Mouse (Mus musculus): Measurements from ENCODE around the gene Gm1043. TPM values are rescaled to one million over a fixed set of nuclear protein-coding genes. Genes with fewer than 3 reads are reported as not detected.

Gm1043 gene
- polyA plus RNA-seq, 1 experiment from 2014 or later: not detected

GRCm38 (mm10) chr5:37088342-37089108 lies 3.4 kb downstream of the Gm1043 start:
- CTCF ChIA-PET: interaction anchor here (0.7 kb wide), 1 partner anchor 62 kb away, joined by 3 read pairs; no protein-coding TSS in a partner anchor

GRCm38 (mm10) chr5:37091171-37091628 lies 6.0 kb downstream of the Gm1043 start:
- no peak for TF ChIP-seq CTCF (IDR thresholded peaks at IDR 0.05)
- ChIA-PET CTCF (interaction anchor here (0.8 kb wide), 1 partner anchor 11 kb away, joined by 3 read pairs; no protein-coding TSS in a partner anchor), POLR2A (no interaction called here)
- DNase-seq (ENCODE audit: low read depth, low spot score) (no peak), ATAC-seq (no peak)
- H3K27me3 ChIP-seq: peaks cover 6% of the 10 kb centered on the region
- in situ Hi-C loops (cut with MboI; ENCODE audit: low pct_unique_long_range_greater_than_20kb): no loop called here

More at GRCm38 (mm10) chr5:37088342-37089108, 3.4 kb downstream of the Gm1043 start:
- no peak for TF ChIP-seq CTCF (IDR thresholded peaks at IDR 0.05)
- in situ Hi-C loops (cut with MboI; ENCODE audit: low pct_unique_long_range_greater_than_20kb): no loop called here
- POLR2A ChIA-PET: no interaction called here
- ATAC-seq (no peak), DNase-seq (ENCODE audit: low read depth, low spot score) (no peak)
- H3K27me3 ChIP-seq: peaks cover 6% of the 10 kb centered on the region

- ChIA-PET CTCF (interaction anchor here (0.8 kb wide), 1 partner anchor 9 kb away, joined by 3 read pairs; no protein-coding TSS in a partner anchor), POLR2A (no interaction called here)
- peaks cover 6% of the 10 kb centered on the region for H3K27me3 ChIP-seq
- in situ Hi-C loops (cut with MboI; ENCODE audit: low pct_unique_long_range_greater_than_20kb): no loop called here
- TF ChIP-seq CTCF (IDR thresholded peaks at IDR 0.05): no peak
- no peak for DNase-seq (ENCODE audit: low read depth, low spot score)
- no peak for ATAC-seq
Observed at GRCm38 (mm10) chr5:37094941-37095340, 9.8 kb downstream of the Gm1043 start.

- CTCF ChIA-PET: no interaction called here
- no peaks in the 10 kb centered on the region for H3K27me3 ChIP-seq
Observed at GRCm38 (mm10) chr5:37097591-37097990, 12.4 kb downstream of the Gm1043 start.

GRCm38 (mm10) chr5:37100813-37101212 lies 15.6 kb downstream of the Gm1043 start:
- H3K27me3 ChIP-seq: no peaks in the 10 kb centered on the region
- CTCF ChIA-PET: interaction anchor here (0.9 to 1.3 kb wide), 2 partner anchors 11 to 47 kb away, joined by 3 read pairs; no protein-coding TSS in a partner anchor
- in situ Hi-C loops (cut with MboI; ENCODE audit: low pct_unique_long_range_greater_than_20kb): no loop called here
- TF ChIP-seq CTCF (IDR thresholded peaks at IDR 0.05): no peak
- DNase-seq (ENCODE audit: low read depth, low spot score): no peak
- POLR2A ChIA-PET: no interaction called here
- ATAC-seq: no peak

More at GRCm38 (mm10) chr5:37097591-37097990, 12.4 kb downstream of the Gm1043 start:
- DNase-seq (ENCODE audit: low read depth, low spot score) (no peak), ATAC-seq (no peak)
- POLR2A ChIA-PET: no interaction called here
- in situ Hi-C loops (cut with MboI; ENCODE audit: low pct_unique_long_range_greater_than_20kb): no loop called here
- TF ChIP-seq CTCF (IDR thresholded peaks at IDR 0.05): no peak

- in situ Hi-C loops (cut with MboI; ENCODE audit: low pct_unique_long_range_greater_than_20kb): no loop called here
- no peak for ATAC-seq
- CTCF ChIA-PET: interaction anchor here (1.3 to 1.6 kb wide), 2 partner anchors 20 to 155 kb away, joined by 4 read pairs; no protein-coding TSS in a partner anchor
- no peaks in the 10 kb centered on the region for H3K27me3 ChIP-seq
- POLR2A ChIA-PET: no interaction called here
- TF ChIP-seq CTCF (IDR thresholded peaks at IDR 0.05): no peak
- no peak for DNase-seq (ENCODE audit: low read depth, low spot score)
Observed at GRCm38 (mm10) chr5:37101631-37102030, 16.5 kb downstream of the Gm1043 start.

GRCm38 (mm10) chr5:37102056-37102455 lies 16.9 kb downstream of the Gm1043 start:
- ChIA-PET POLR2A (no interaction called here), CTCF (interaction anchor here (1.0 to 1.6 kb wide), 3 partner anchors 10 to 156 kb away, joined by 3 to 4 read pairs (median 4); no protein-coding TSS in a partner anchor)
- no peak for TF ChIP-seq CTCF (IDR thresholded peaks at IDR 0.05)
- in situ Hi-C loops (cut with MboI; ENCODE audit: low pct_unique_long_range_greater_than_20kb): no loop called here
- no peaks in the 10 kb centered on the region for H3K27me3 ChIP-seq
- DNase-seq (ENCODE audit: low read depth, low spot score) (no peak), ATAC-seq (no peak)

- no peak for DNase-seq (ENCODE audit: low read depth, low spot score)
- in situ Hi-C loops (cut with MboI; ENCODE audit: low pct_unique_long_range_greater_than_20kb): loop anchor here (5.0 kb wide), 1 partner anchor 153 kb away; no protein-coding TSS in a partner anchor
- no peaks in the 10 kb centered on the region for H3K27me3 ChIP-seq
- TF ChIP-seq CTCF (IDR thresholded peaks at IDR 0.05): no peak
- POLR2A ChIA-PET: no interaction called here
- CTCF ChIA-PET: interaction anchor here (1.0 kb wide), 1 partner anchor 159 kb away, joined by 5 read pairs; no protein-coding TSS in a partner anchor
- ATAC-seq: no peak
Observed at GRCm38 (mm10) chr5:37105531-37106456, 20.6 kb downstream of the Gm1043 start.

GRCm38 (mm10) chr5:37107111-37107510 lies 21.9 kb downstream of the Gm1043 start:
- POLR2A ChIA-PET: no interaction called here
- CTCF ChIA-PET: no interaction called here
- TF ChIP-seq CTCF (IDR thresholded peaks at IDR 0.05): no peak
- in situ Hi-C loops (cut with MboI; ENCODE audit: low pct_unique_long_range_greater_than_20kb): loop anchor here (5.0 kb wide), 1 partner anchor 155 kb away; no protein-coding TSS in a partner anchor
- ATAC-seq (no peak), DNase-seq (ENCODE audit: low read depth, low spot score) (no peak)
- no peaks in the 10 kb centered on the region for H3K27me3 ChIP-seq

GRCm38 (mm10) chr5:37107611-37108010 lies 22.4 kb downstream of the Gm1043 start:
- ChIA-PET POLR2A (no interaction called here), CTCF (no interaction called here)
- ATAC-seq (no peak), DNase-seq (ENCODE audit: low read depth, low spot score) (no peak)
- in situ Hi-C loops (cut with MboI; ENCODE audit: low pct_unique_long_range_greater_than_20kb): loop anchor here (5.0 kb wide), 1 partner anchor 155 kb away; no protein-coding TSS in a partner anchor
- no peak for TF ChIP-seq CTCF (IDR thresholded peaks at IDR 0.05)
- no peaks in the 10 kb centered on the region for H3K27me3 ChIP-seq
